Mouse (Mus musculus) liver, adult 2 months (tissue): ENCODE results near the gene Zfp62.

Source experiments
- CTCF ChIP-seq: fragments of 200-500 bp; IDR thresholded peaks from 2 replicates; pipeline ENCODE4 v1.5.1; 2011; ENCODE audit warnings: low read depth, low read length, control low read depth
- POLR2A ChIP-seq: fragments of 200-500 bp; IDR thresholded peaks from 2 replicates; pipeline ENCODE4 v1.6.1; 2011; ENCODE audit warnings: low read length, control low read depth; ENCODE audit not compliant: insufficient read depth; ENCODE audit errors: extremely low read depth

GRCm38 (mm10) chr11:49253035-49253434, 49.9 kb downstream of the Zfp62 start:
- TF ChIP-seq CTCF (no peak), POLR2A (no peak)
